Mouse (Mus musculus) intestine, postnatal 0 days (tissue): ENCODE measurements around the gene Epha3. TPM values are rescaled to one million over a fixed set of nuclear protein-coding genes. Genes with fewer than 3 reads are reported as not detected.

Experiments
- ATAC-seq: fragments of 200-750 bp; cut with Nextera tagmentation; 2 replicates; pipeline ENCODE4 v1.8.0; 2017; ENCODE audit warnings: mild to moderate bottlenecking, moderate TSS enrichment, moderate library complexity
- H3K27ac ChIP-seq: fragments of 300-500 bp; sonication (generic); 2 replicates; pipeline ENCODE4 v1.5.1; 2014; ENCODE audit warnings: mild to moderate bottlenecking, low read depth, low read length, moderate library complexity
- H3K27me3 ChIP-seq: fragments of 300-500 bp; sonication (generic); replicated peaks from 2 replicates; pipeline ENCODE4 v1.6.1; 2014; ENCODE audit warnings: low read length, mixed read lengths; ENCODE audit not compliant: control insufficient read depth, insufficient read depth
- H3K36me3 ChIP-seq: fragments of 300-500 bp; sonication (generic); 2 replicates; pipeline ENCODE4 v1.6.1; 2014; ENCODE audit warnings: mild to moderate bottlenecking, moderate library complexity; ENCODE audit not compliant: control insufficient read depth, insufficient read depth
- H3K4me1 ChIP-seq: fragments of 300-500 bp; sonication (generic); replicated peaks from 2 replicates; pipeline ENCODE4 v1.6.1; 2014; ENCODE audit warnings: antibody characterized with exemption, low read length, mixed read lengths; ENCODE audit not compliant: control insufficient read depth, insufficient read depth
- H3K4me2 ChIP-seq: fragments of 300-500 bp; sonication (generic); replicated peaks from 2 replicates; pipeline ENCODE4 v1.6.1; 2014; ENCODE audit warnings: low read depth, mild to moderate bottlenecking, moderate library complexity
- H3K4me3 ChIP-seq: fragments of 300-500 bp; sonication (generic); 2 replicates; pipeline ENCODE4 v1.5.1; 2014; ENCODE audit warnings: low read depth, low read length
- H3K9ac ChIP-seq: fragments of 300-500 bp; sonication (generic); 2 replicates; pipeline ENCODE4 v1.6.1; 2014; ENCODE audit warnings: mild to moderate bottlenecking, low read depth, low read length
- H3K9me3 ChIP-seq: fragments of 300-500 bp; sonication (generic); 2 replicates; pipeline ENCODE4 v1.6.1; 2016; ENCODE audit warnings: mixed run types; ENCODE audit not compliant: control insufficient read depth
- CTCF ChIP-seq: sonication (generic); IDR thresholded peaks from 2 replicates; pipeline ENCODE4 v1.5.1; 2016; ENCODE audit warnings: low read depth, mild to moderate bottlenecking, control low read depth, antibody characterized with exemption, moderate library complexity
- WGBS: fragments of 180-500 bp; shearing (Covaris S2); extraction: QIAGEN DNeasy Blood & Tissue Kit; methylation state at CpG from one replicate; pipeline ENCODE4 v1.1.7; 2014; 5-methylcytosine and 5-hydroxymethylcytosine counted together
- polyA plus RNA-seq: library from polyadenylated mRNA; unstranded; fragments of >200 nt; fragmentation: Nextera tagmentation; extraction: Ambion mirVana; gene quantifications from 2 replicates; pipeline ENCODE4 v1.2.1, GENCODE M21; 2015

The Epha3 gene
- polyA plus RNA-seq, 1 experiment from 2014 or later: 2.3 TPM

DNA sequence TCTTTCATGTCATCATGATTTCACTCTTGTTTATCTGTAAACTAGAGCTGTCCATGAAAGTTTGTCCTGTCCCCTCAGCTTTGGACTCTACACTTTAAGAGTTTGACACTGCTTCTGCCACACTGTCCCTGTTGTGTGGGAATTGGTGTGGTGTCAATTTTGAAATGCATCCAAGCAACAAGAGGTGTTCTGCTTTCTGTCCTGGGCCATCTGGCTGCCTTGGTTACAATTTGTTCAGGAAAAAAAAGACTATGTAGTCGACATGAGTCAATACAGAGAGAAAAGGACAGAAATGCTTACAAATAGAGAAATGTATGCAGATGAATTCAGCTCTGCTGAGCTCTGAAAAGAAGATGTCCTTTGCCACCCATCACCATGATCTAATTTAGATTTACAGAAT is 47.3 kb downstream of the Epha3 start:
- H3K27me3 ChIP-seq: no peaks in the 10 kb centered on the region
- H3K36me3 ChIP-seq: no peaks in the 10 kb centered on the region
- H3K27ac ChIP-seq: no peak overlapping the region
- H3K4me1 ChIP-seq: no peaks in the 10 kb centered on the region
- H3K4me2 ChIP-seq: no peak overlapping the region
- no peak for ATAC-seq
- no peak for TF ChIP-seq CTCF
- 21% methylated on average over 1 of the region's 1 CpGs for WGBS
- no peak overlapping the region for H3K9ac ChIP-seq
- H3K9me3 ChIP-seq: no peaks in the 10 kb centered on the region
- H3K4me3 ChIP-seq: no peak overlapping the region

DNA sequence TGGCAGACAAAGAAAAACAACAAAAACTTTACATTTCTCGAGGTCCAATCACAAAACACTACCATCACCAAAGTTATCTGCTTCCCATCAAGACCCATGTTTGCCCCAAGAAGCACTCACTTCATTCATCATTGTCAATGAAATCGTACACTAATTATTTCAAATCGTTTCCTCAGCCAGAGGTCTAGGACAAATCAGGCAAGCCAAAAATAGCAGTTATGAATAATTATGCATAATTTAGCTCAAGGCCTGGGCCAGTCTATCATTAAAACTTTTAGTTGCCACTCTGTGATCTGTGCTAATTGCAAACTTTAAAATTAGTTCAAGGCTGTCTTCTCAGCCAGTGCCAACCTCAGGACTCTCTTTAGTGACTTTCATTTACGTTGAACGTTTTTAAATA is 54.1 kb downstream of the Epha3 start:
- no peak overlapping the region for H3K9ac ChIP-seq
- no peaks in the 10 kb centered on the region for H3K27me3 ChIP-seq
- H3K9me3 ChIP-seq: no peaks in the 10 kb centered on the region
- no peaks in the 10 kb centered on the region for H3K4me1 ChIP-seq
- H3K36me3 ChIP-seq: no peaks in the 10 kb centered on the region
- H3K4me2 ChIP-seq: no peak overlapping the region
- no peak overlapping the region for H3K27ac ChIP-seq
- ATAC-seq: no peak
- WGBS: 67% methylated on average over 5 of the region's 5 CpGs
- TF ChIP-seq CTCF: no peak
- no peak overlapping the region for H3K4me3 ChIP-seq

DNA sequence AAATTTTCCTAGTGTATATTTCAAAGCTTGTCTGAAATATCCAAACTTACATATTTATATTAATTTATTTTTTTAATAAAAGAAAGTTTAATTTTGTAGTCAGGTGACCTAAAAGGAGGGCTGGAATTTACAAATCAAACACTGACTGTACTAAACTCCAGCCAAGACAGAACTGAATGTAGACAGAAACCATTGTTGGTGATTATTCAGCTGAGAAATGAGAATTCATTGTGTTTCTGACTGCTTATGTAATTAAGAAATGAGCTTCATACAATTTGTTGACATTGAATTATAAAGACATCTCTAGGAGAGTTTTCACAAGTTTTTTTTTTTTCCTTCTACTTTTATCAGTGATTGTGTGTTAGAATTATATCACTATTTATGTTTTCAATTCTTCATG is 55.0 kb downstream of the Epha3 start:
- no peak overlapping the region for H3K4me3 ChIP-seq
- no peaks in the 10 kb centered on the region for H3K27me3 ChIP-seq
- ATAC-seq: no peak
- H3K4me1 ChIP-seq: no peaks in the 10 kb centered on the region
- H3K36me3 ChIP-seq: no peaks in the 10 kb centered on the region
- no peak overlapping the region for H3K9ac ChIP-seq
- H3K27ac ChIP-seq: no peak overlapping the region
- H3K4me2 ChIP-seq: no peak overlapping the region
- no peak for TF ChIP-seq CTCF
- no peaks in the 10 kb centered on the region for H3K9me3 ChIP-seq

DNA sequence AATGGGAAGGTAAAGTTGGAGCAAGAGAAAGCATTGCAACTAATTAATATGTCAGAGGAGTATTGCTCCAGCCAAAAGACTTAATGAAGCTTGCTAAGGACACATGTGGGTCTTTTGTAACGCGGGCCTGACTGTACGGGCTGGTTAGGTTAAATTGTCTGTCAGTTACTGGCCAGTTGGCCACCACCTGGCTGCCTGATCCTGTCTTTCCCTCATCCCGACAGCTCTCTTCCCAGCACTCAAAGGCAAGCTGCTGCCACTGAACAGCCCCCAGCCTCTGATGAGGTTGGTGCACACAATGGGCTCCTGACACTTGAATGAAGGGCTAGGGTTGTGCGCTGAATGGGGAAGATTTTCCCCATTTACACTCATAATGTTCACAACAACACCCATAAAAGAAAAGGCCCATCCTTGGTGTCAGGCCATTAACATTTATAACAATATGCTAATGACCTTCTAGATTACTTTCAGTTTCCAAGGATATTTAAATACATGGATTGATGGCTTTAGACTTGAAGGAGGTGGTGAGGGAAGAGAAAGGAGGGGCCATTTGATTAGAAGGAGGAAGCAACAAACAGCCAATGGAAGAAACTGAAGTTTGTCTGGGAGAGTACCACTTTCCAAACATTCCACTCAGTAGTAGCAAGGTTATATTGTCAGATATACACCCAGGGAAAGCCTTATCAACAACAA is 57.4 kb downstream of the Epha3 start:
- H3K9ac ChIP-seq: no peak overlapping the region
- H3K4me3 ChIP-seq: no peak overlapping the region
- no peaks in the 10 kb centered on the region for H3K36me3 ChIP-seq
- 78% methylated on average over 5 of the region's 5 CpGs for WGBS
- H3K4me1 ChIP-seq: no peaks in the 10 kb centered on the region
- no peak for ATAC-seq
- TF ChIP-seq CTCF: no peak
- H3K9me3 ChIP-seq: no peaks in the 10 kb centered on the region
- H3K27ac ChIP-seq: no peak overlapping the region
- no peaks in the 10 kb centered on the region for H3K27me3 ChIP-seq
- no peak overlapping the region for H3K4me2 ChIP-seq

DNA sequence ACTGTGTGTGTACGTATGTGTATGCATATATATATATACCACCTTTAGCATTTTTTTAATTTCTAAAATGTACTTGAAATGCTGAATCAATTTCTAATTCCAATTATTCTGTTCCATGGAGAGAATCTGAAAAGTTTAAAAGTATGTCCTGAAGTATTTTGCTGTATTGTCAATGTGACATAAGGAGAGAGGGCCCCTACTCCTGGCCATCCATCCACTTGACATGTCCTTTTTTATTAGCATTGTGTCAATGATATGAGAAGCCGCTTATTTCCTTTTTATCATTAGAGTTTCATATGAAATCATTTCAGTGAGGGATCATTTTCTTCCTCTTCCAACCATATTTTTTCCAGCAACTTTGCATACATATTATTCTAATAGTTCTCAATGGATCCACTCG is 58.0 kb downstream of the Epha3 start:
- H3K4me1 ChIP-seq: no peaks in the 10 kb centered on the region
- no peak for ATAC-seq
- no peaks in the 10 kb centered on the region for H3K27me3 ChIP-seq
- WGBS: 94% methylated on average over 3 of the region's 3 CpGs
- no peak overlapping the region for H3K9ac ChIP-seq
- H3K36me3 ChIP-seq: no peaks in the 10 kb centered on the region
- H3K27ac ChIP-seq: no peak overlapping the region
- no peak overlapping the region for H3K4me3 ChIP-seq
- no peak for TF ChIP-seq CTCF
- no peaks in the 10 kb centered on the region for H3K9me3 ChIP-seq
- H3K4me2 ChIP-seq: no peak overlapping the region

DNA sequence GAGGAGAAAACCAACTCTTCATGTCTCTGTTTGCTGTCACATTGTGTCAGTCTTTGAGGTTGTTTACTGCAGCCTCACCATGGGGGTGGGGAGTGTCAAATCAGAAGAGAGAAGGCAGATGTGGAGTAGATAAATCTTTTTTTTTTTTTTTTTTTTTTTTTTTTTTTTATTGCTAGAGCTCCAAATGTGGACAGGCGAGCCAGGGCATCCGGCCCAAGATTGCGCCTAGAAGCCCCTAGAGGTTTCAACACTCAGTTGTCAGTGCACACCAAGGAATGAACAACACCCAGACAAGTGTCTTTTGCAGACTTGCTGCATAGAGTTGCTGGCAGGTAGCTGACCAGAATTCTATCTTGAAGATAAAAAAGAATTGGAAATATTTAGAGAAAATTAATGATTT is 62.5 kb downstream of the Epha3 start:
- H3K9me3 ChIP-seq: no peaks in the 10 kb centered on the region
- no peak for ATAC-seq
- H3K4me1 ChIP-seq: no peaks in the 10 kb centered on the region
- H3K9ac ChIP-seq: no peak overlapping the region
- no peak overlapping the region for H3K27ac ChIP-seq
- no peak overlapping the region for H3K4me3 ChIP-seq
- WGBS: 84% methylated on average over 3 of the region's 3 CpGs
- H3K4me2 ChIP-seq: no peak overlapping the region
- no peaks in the 10 kb centered on the region for H3K36me3 ChIP-seq
- no peaks in the 10 kb centered on the region for H3K27me3 ChIP-seq
- TF ChIP-seq CTCF: no peak

DNA sequence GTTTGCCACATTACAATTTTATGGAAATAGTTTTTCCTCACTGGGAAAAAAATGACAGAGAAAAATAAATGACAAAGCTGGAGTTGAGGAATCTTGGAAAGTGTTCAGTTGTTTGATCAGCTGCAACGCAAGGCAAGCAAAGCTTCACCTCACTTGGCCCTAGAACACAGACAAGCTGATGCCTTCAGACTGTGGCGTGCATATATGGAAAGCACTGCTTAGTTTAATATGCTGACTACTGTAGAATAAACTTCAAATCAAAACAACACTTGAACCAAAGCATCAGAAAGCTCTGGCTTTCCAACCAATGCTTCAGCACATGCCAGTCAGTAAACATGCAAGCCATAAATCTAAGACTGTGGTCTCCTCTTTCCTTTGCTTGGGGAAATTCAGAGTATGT is 65.6 kb downstream of the Epha3 start:
- Histone ChIP-seq H3K36me3 (no peaks in the 10 kb centered on the region), H3K4me2 (no peak overlapping the region), H3K9ac (no peak overlapping the region), H3K27ac (no peak overlapping the region), H3K9me3 (no peaks in the 10 kb centered on the region), H3K4me1 (no peaks in the 10 kb centered on the region), H3K4me3 (no peak overlapping the region), H3K27me3 (no peaks in the 10 kb centered on the region)
- TF ChIP-seq CTCF: no peak
- WGBS: 69% methylated on average over 2 of the region's 2 CpGs
- no peak for ATAC-seq
